Mouse (Mus musculus): ENCODE data around the gene Hoxc5.

Hoxc5 gene

DNA sequence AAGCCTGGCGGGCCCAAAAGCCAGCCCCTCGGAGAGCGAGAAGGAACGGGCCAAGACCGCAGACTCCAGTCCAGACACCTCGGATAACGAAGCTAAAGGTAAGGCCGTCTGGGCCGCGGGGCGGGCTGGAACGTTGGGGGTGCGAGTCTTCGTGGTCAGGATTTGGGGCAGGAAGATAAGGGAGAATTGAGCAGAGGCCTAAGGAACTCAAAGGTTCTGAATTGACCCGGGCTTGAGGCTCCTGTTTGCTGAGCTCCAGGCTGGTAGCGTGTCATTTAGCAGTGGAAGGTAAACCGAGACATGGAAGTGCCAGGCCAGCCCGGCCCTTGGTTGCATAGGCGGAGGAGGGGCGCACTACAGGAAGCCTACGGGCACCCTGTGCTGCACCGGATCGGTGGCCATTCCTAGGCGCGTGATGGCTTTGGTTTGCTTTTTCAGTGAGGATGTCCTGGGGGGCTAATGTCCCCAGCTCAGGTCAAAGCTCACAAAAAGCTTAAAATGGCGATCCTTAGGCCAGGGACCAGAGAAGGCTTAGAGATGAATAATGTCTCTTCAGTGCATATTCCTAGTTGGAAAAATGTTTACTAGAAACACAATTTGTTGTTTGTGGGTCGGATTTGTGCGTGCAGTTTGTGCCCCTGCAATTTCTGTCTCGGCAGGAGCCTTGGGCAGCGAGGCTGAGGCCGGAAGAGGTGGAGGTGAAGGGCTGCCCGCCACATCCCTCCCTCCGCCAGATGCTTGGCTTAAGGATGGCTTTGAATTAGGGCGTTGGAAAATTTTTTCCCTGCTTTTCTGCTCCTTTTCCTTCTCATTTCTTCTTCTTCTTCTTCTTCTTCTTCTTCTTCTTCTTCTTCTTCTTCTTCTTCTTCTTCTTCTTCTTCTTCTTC lies 511 bp downstream of the Hoxc5 start:
- DNase-seq, result no peak

GRCm38 (mm10) chr15:102969296-102969695 lies 2.1 kb downstream of the Hoxc5 start:
- DNase-seq, result no peak

- no peak for DNase-seq
Observed at GRCm38 (mm10) chr15:102970740-102971139, 3.5 kb downstream of the Hoxc5 start.

GRCm38 (mm10) chr15:102972254-102972653 lies 5.0 kb downstream of the Hoxc5 start:
- no peak for DNase-seq

DNA sequence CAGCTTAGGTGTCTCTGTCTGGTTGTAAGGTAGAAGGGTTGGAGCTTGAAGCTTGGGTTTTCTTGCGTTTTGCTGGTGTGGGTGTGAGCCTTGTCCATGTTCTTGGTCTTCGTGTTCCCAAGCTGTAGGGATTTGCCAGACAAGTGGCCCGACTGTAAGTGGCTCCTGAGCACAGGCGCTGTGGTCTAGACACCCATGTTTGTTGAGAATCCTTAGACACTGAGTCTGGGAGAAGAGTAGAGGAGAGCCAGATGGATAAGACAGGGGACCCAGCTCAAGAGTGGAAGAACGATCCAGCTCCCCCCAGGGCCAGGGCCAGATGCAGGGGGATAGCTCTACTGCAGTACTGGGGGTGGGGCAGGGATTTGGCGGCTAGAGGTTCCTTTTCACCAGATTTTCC lies 5.5 kb downstream of the Hoxc5 start:
- DNase-seq, result no peak

GRCm38 (mm10) chr15:102975034-102975433 lies 7.8 kb downstream of the Hoxc5 start:
- no peak for DNase-seq

GRCm38 (mm10) chr15:102975688-102976111 lies 8.5 kb downstream of the Hoxc5 start:
- no peak for DNase-seq

- no peak for DNase-seq
Observed at GRCm38 (mm10) chr15:102976171-102976570, 8.9 kb downstream of the Hoxc5 start, which contains the start of gene Hoxc9. TSS of gene Hoxc9 (plus strand) at chr15:102976439.

DNA sequence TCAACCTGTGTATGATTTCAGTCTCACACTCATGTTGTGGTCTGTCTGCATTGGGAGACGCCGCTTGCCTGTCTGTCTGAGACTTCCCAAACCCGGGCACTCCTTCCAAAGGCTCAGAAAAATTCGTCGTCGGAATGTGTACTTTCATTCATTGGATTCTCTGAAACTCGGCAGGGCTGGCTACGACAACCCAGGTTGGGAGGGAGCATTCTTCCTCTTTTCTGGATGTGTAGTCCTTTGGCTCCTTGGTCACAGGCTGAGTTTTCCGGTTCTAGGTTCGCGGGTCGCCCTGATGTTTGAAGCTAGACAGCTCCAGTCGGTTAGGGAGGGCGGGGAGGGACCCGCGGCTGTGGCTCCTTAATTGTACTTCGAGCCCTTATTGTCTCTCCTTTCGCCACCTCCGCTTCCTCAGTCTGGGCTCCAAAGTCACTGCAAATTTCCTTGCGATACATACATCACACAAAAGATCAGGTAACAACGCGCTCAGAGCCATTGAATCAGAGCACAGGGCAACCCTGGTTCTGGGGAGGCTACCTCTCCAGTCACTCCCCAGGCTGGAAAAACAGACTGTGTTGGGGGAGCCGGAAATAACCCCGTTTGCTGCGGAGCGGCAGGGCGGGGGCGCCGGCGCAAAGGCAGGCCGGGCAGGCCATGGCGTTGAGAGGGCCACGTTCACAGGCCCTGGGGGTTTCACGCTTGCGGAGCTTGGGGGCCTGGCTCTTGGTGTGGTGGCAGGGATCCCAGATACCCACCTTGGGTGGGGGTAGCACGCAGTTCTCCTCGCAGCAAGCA lies 9.6 kb downstream of the Hoxc5 start:
- peak in 1 of 2 experiments; percentile 28 for DNase-seq

- no peak for DNase-seq
Observed at GRCm38 (mm10) chr15:102977423-102977974, 10.3 kb downstream of the Hoxc5 start.

GRCm38 (mm10) chr15:102978615-102979515 lies 11.6 kb downstream of the Hoxc5 start:
- DNase-seq, result no peak

- no peak for DNase-seq
Observed at GRCm38 (mm10) chr15:102979936-102980335, 12.7 kb downstream of the Hoxc5 start.

DNA sequence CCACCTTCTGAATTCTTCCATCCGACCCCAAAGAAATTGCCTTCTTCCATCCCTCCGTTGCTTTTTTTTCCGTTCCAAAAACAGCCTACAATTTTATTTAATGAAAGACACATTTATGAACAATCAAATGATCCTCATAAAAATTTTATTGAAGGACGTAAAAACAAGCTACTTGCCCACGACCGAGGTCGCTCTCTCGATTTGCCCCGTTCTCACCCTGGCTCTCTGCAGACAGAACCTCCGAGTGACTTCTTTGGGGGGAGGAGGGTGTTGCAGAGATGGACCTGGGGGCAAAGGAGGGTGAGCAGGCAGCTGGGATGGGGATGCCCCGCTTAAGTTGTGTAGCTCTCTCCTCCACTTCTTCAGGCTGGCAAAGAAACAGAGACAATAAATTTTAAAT lies 13.1 kb downstream of the Hoxc5 start:
- no peak for DNase-seq

DNA sequence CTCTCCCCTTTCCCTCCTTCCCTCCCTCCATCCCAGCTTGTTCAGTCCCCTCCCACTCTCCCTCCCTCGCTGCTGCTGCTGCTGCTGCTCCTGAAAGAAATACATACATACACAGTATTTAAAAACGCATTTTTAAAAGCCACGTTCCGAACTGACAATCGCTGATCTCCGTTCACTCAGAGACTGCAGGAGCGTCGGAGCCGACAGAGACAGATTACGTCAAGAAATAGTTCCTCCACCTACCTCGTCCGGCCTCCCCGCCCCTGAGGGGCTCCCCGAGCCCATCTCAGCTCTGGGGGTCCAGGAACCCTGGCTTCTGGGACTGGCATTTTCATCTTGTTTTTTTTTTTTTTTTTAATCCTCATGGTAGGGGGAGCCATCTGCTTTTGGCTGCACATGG lies 13.7 kb downstream of the Hoxc5 start:
- no peak for DNase-seq

DNA sequence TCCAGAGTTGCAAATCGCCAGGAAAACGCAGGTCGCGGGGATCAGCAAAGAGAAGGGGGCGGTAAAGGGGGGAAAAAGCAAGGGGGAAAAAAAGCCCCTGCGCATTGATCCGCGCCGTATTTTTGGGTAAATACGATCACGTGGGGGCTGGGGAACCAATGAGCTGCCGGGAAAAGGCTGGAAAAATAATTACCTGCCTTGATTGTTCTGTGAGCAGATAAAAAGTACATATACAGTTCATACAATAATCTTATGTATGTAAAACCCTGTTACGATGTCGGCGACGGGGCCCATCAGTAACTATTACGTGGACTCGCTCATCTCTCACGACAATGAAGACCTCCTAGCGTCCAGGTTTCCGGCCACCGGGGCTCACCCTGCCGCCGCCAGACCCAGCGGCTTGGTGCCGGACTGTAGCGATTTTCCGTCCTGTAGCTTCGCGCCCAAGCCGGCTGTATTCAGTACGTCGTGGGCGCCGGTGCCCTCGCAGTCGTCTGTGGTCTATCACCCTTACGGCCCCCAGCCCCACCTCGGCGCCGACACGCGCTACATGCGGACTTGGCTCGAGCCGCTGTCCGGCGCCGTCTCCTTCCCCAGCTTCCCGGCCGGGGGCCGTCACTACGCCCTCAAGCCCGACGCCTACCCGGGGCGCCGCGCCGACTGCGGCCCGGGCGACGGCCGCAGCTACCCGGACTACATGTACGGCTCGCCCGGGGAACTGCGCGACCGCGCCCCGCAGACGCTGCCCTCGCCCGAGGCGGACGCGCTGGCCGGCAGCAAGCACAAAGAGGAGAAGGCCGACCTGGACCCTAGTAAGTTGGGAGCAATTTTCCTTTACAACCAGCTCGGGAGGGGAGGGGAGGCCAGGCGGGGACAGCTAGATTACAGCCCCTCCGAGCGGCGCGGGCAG lies 14.4 kb downstream of the Hoxc5 start:
- peak in 1 of 2 experiments; percentile 17 for DNase-seq

DNA sequence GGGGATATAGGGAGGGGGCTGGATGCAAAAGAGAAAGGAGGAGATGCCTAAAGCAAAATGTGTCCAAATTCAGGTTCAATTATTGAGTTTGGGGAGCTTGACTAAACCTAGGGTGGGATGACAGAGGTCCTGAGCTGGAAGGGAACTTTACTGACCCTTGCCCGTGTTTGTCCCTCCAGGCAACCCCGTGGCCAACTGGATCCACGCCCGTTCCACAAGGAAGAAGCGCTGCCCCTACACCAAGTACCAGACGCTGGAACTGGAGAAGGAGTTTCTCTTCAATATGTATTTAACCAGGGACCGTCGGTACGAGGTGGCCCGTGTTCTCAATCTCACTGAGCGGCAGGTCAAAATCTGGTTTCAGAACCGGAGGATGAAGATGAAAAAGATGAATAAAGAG lies 16.5 kb downstream of the Hoxc5 start:
- DNase-seq, result no peak

DNA sequence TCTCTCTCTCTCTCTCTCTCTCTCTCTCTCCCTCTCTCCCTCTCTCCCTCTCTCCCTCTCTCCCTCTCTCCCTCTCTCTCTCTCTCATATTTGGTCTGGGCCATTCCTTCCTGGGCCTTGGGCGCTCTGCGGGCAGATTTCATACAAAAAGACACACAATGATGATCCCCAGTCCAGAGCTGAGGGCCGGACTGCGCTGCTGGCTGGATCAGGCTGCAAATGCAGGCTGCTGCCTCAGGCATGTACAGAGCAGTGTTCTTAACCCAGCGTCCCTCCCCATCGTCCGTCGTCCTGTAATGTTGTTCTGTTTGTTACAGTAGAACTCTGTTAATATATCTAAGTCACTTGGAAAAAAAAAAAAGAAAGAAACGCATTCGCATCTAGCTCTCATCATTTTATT lies 17.3 kb downstream of the Hoxc5 start:
- no peak for DNase-seq

DNA sequence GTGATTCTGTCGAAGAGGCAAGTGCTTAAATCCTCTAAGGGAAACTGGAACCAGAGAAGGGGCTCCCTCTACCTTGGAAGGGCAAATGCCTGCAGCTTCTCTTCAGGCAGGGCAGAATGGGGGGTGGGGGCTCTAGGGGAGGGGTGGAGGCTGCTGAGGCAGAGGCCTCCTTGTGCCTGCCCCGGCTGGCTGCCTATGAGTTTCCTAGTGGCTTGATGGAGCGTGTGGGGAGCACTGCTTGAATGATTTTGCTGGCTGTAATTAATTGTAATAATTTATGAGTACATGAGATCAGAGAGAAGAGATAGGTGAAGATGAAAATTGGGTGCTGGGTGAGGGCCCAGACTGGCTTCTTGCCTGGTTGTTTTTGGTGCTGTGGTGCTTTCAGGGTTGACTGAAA lies 17.7 kb downstream of the Hoxc5 start:
- no peak for DNase-seq

GRCm38 (mm10) chr15:102987124-102987833 lies 20.0 kb downstream of the Hoxc5 start:
- DNase-seq, result peak; percentile 62 to 88

- no peak for DNase-seq
Observed at GRCm38 (mm10) chr15:102988078-102988477, 20.8 kb downstream of the Hoxc5 start.

Measured in spleen, adult 18-20 months (tissue).